Comparison of ENCODE assay signal across 17 mouse cellular contexts in genomic region chr5:26941471-26941870, GRCm38 (mm10).
"Had no signal": no experiment of that assay in that cellular context is flagged by ENCODE, and none has a peak within 500 bp of the region (broad histone marks: within the 10 kb centered on the region; RNA-seq: fewer than 3 reads in every experiment).

No protein-coding gene starts in this region.

- H3K4me1 ChIP-seq: liver, embryonic 15.5 days; lung, embryonic 15.5 days; stomach, embryonic 15.5 days had no signal

- H3K27me3 ChIP-seq: liver, embryonic 15.5 days; lung, embryonic 15.5 days; midbrain, embryonic 13.5 days; midbrain, embryonic 15.5 days; stomach, embryonic 15.5 days had no signal

- ATAC-seq: liver, postnatal 0 days; lung, postnatal 0 days; midbrain, embryonic 13.5 days; midbrain, embryonic 15.5 days had no signal

- H3K4me3 ChIP-seq: liver, embryonic 15.5 days; lung, embryonic 15.5 days; midbrain, embryonic 13.5 days; midbrain, embryonic 15.5 days; stomach, embryonic 15.5 days had no signal

- DNase-seq: liver, postnatal 0 days; lung, adult 2 months; lung, postnatal 14 days; lung, postnatal 36 days; right cerebral cortex, postnatal 14 days; thymus, adult 2 months; thymus, postnatal 25 days; thymus, postnatal 4 days had no signal

- H3K4me2 ChIP-seq: liver, embryonic 15.5 days; lung, embryonic 15.5 days; midbrain, embryonic 11.5 days; midbrain, embryonic 13.5 days; midbrain, embryonic 15.5 days; stomach, embryonic 15.5 days had no signal

- H3K27ac ChIP-seq: liver, embryonic 15.5 days; lung, embryonic 15.5 days; macrophage; midbrain, embryonic 13.5 days; midbrain, embryonic 15.5 days; stomach, embryonic 15.5 days; stomach, postnatal 0 days had no signal

- H3K36me3 ChIP-seq: liver, embryonic 15.5 days; lung, embryonic 15.5 days; midbrain, embryonic 13.5 days; midbrain, embryonic 15.5 days; stomach, embryonic 15.5 days had no signal

- H3K9me3 ChIP-seq: liver, embryonic 15.5 days; lung, embryonic 15.5 days; midbrain, embryonic 13.5 days; midbrain, embryonic 15.5 days; stomach, embryonic 15.5 days had no signal

- H3K9ac ChIP-seq: liver, embryonic 15.5 days; liver, postnatal 0 days; lung, embryonic 15.5 days; midbrain, embryonic 13.5 days; midbrain, embryonic 15.5 days; stomach, embryonic 15.5 days had no signal
